Mouse (Mus musculus) heart, adult 8-10 months (tissue): ENCODE results near the gene Tcf19. TPM values are rescaled to one million over a fixed set of nuclear protein-coding genes. Genes with fewer than 3 reads are reported as not detected.
"Not testable (repeated sequence)": the region's sequence is repeated elsewhere in the genome, so short reads cannot be mapped to it uniquely, and the experiment has no call there.

Experiments
- DNase-seq: peaks from one replicate; pipeline ENCODE4 v3.0.0; 2022; ENCODE audit warnings: low spot score
- total RNA-seq, 4 experiments: library from RNA; stranded (reverse); gene quantifications; 2 replicates each; pipeline ENCODE4 v1.2.4; 2022

Tcf19 gene
- total RNA-seq, 4 experiments from 2014 or later: 2.1 to 3.3 (median 2.4) TPM

DNA sequence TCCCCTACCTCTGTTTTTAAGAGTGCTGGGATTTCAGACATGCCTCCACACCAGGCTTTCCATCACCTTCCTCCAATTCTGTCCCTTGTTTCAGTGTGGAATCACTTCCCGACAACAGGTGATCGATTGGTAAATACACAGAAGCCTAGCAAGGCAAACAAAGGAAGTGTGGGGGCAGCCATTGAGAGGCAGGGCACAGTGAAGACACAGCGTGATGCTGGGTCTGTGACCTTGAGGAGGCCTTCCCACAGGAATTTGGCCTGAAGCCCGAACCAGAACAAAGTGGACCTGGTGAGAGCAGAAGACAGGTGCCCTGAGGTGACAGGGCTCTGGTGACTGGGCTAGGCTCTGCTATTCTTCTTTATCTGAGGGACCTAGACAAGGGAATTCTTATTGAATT, 30.9 kb downstream of the Tcf19 start:
- no peak for DNase-seq

- peak; percentile 30 for DNase-seq
Observed at GRCm38 (mm10) chr17:35484066-35484465, 32.6 kb downstream of the Tcf19 start.

GRCm38 (mm10) chr17:35469842-35470751, 46.5 kb downstream of the Tcf19 start, which contains the start of gene H2-Q10:
Gene H2-Q10, plus strand, starts transcription at chr17:35470089.
- no peak for DNase-seq

- not testable (repeated sequence) for DNase-seq
Observed at GRCm38 (mm10) chr17:35468936-35469335, 47.7 kb downstream of the Tcf19 start.

DNA sequence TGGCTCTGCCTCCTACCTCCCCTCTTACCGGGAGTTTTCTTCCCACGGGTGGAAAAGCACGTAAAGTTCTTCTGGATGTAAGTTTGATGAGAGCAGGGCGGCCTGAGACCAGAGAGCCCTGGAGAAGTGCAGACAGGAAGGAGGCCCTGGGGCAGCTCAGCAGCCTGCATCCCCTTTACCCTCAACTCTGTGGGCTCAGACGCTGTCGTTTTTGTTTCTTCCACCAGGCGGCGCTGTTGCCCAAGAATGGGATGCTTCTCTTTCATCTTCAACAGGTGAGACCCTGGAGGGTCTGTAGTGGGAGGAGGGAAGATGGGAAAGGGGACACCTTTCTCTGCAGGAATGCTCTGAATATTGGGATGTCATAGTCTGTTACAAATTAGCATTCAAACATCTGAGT, 51.0 kb downstream of the Tcf19 start:
- not testable (repeated sequence) for DNase-seq

Other genes with a start within 250 kb of the Tcf19 start
- 1 to 10 TPM in 3 of 4 experiments, under 1 TPM in 1; 0.53 to 1.5 (median 1.4) TPM for gene H2-Q1, start 196.4 kb downstream of the Tcf19 start, total RNA-seq
- gene H2-Q2, start 174.6 kb downstream of the Tcf19 start, total RNA-seq: 1 to 10 TPM in 2 of 4 experiments, under 1 TPM in 2; 0.84 to 1.3 (median 1.1) TPM
- gene H2-Q4, start 137.2 kb downstream of the Tcf19 start, total RNA-seq: 10 to 100 TPM; 14.6 to 22.3 (median 16.7) TPM
- gene H2-Q6, start 92.0 kb downstream of the Tcf19 start, total RNA-seq: 1 to 10 TPM; 3.8 to 8.0 (median 4.4) TPM
- gene H2-Q7, start 77.7 kb downstream of the Tcf19 start, total RNA-seq: 1 to 10 TPM; 2.5 to 4.7 (median 3.2) TPM
- under 1 TPM; 0.38 to 0.59 (median 0.39) TPM for gene H2-Q10, start 46.7 kb downstream of the Tcf19 start, total RNA-seq
- gene Pou5f1, start 10.8 kb downstream of the Tcf19 start, total RNA-seq: not detected
- gene Cchcr1, start 276 bp upstream of the Tcf19 start, total RNA-seq: 1 to 10 TPM; 2.0 to 3.9 (median 2.4) TPM
- gene Psors1c2, start 16.4 kb upstream of the Tcf19 start, total RNA-seq: not detected
- under 1 TPM; 0.14 to 0.37 (median 0.27) TPM for gene Cdsn, start 35.3 kb upstream of the Tcf19 start, total RNA-seq
- not detected for gene 2300002M23Rik, start 50.6 kb upstream of the Tcf19 start, total RNA-seq
- gene Sfta2, start 84.7 kb upstream of the Tcf19 start, total RNA-seq: not detected
- gene Gm9573, start 109.8 kb upstream of the Tcf19 start, total RNA-seq: not detected
- gene Mucl3, start 126.9 kb upstream of the Tcf19 start, total RNA-seq: not detected
- 10 to 100 TPM; 30.4 to 34.9 (median 31.8) TPM for gene Vars2, start 150.8 kb upstream of the Tcf19 start, total RNA-seq
- 10 to 100 TPM; 18.4 to 22.2 (median 21.2) TPM for gene Gtf2h4, start 156.9 kb upstream of the Tcf19 start, total RNA-seq
- 10 to 100 TPM; 23.8 to 30.0 (median 29.5) TPM for gene Ddr1, start 187.8 kb upstream of the Tcf19 start, total RNA-seq